Comparison of ENCODE assay signal across 13 mouse cellular contexts in genomic region chr2:181752626-181753025, GRCm38 (mm10). TPM values are rescaled to one million over a fixed set of nuclear protein-coding genes. Genes with fewer than 3 reads are reported as not detected.
"Had no signal": no experiment of that assay in that cellular context is flagged by ENCODE, and none has a peak within 500 bp of the region (broad histone marks: within the 10 kb centered on the region; RNA-seq: fewer than 3 reads in every experiment).

No protein-coding gene starts in this region.

- DNase-seq: kidney, postnatal 36 days; layer of hippocampus, adult 9-11 months; layer of hippocampus, postnatal 36 days; left cerebral cortex, postnatal 4 days; lung, embryonic 14.5 days; lung, postnatal 10 days; lung, postnatal 4 days; midbrain, embryonic 14.5 days; right cerebral cortex, adult 18-20 months; right cerebral cortex, postnatal 25 days; thymus, postnatal 14 days had no signal

RNA-seq across cellular contexts. Expression of gene Myt1, which starts 10.5 kb away (rescaled TPM):
- total RNA-seq: megakaryocyte, adult 5-6 weeks had no signal

RNA-seq across cellular contexts. Expression of gene Oprl1, which starts 37.8 kb away (rescaled TPM):
- total RNA-seq: megakaryocyte, adult 5-6 weeks had no signal

RNA-seq across cellular contexts. Expression of gene Lkaaear1, which starts 54.4 kb away (rescaled TPM):
- total RNA-seq: layer of hippocampus, adult 18-20 months; layer of hippocampus, postnatal 36 days; left cerebral cortex, postnatal 4 days; megakaryocyte, adult 5-6 weeks had no signal
